ENCODE assay signal across 23 mouse cellular contexts in the genomic region with DNA sequence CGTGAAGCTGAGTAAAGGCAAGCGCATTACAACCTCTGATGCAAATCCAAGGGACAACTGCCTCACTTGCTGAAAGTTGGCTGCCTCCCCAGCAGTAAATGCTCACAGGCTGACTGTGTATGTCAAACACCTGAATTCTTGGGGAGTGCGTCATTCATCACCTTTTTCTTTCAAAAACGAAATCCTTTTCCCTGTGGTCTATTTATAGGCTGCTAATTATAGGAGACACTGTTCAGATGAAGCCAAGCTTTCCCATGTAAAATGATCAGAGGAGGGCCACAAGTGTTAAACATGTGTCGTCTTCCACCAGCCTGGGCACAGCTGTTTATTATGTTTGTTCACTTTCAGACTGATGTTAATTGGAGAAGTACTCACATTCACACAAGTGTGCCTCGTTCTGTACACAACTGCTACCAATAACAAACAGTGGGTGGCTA.
DNase-seq lines count a peak whose midpoint lies in the region; ATAC-seq and TF ChIP-seq lines count a peak whose summit lies in the region.
"Had no signal": no experiment of that assay in that cellular context is flagged by ENCODE, and none has a peak within 500 bp of the region (broad histone marks: within the 10 kb centered on the region; RNA-seq: fewer than 3 reads in every experiment).

No protein-coding gene starts in this region.

- no peak overlapping the region for H3K27ac ChIP-seq in heart, adult 2 months
- no peak overlapping the region for H3K27ac ChIP-seq in lung, embryonic 16.5 days (ENCODE audit: low read length)
- peak overlapping the region; percentile 63; the same call in 1 of the 2 replicates for H3K27ac ChIP-seq in embryonic facial prominence, embryonic 15.5 days (replicated peaks)
- H3K27ac ChIP-seq in gastrocnemius, adult 2 months, result no peak overlapping the region
- H3K27ac ChIP-seq in cerebellum, adult 2 months (ENCODE audit: insufficient read depth, low read length), result no peak overlapping the region
- H3K27ac ChIP-seq: embryonic facial prominence, embryonic 12.5 days; forebrain, embryonic 13.5 days; hindbrain, postnatal 0 days; layer of hippocampus, adult 2 months; liver, embryonic 13.5 days; macrophage; midbrain, embryonic 15.5 days; neural tube, embryonic 12.5 days had no signal

- intact Hi-C loops in heart, adult 2 months (cut with DNase I), result no loop called here
- intact Hi-C loops in gastrocnemius, adult 2 months (cut with DNase I), result no loop called here

- H3K4me1 ChIP-seq in heart, adult 2 months (ENCODE audit: control insufficient read depth, insufficient read depth, low read length), result no peaks in the 10 kb centered on the region
- H3K4me1 ChIP-seq in lung, embryonic 16.5 days (replicated peaks; ENCODE audit: control insufficient read depth, insufficient read depth, low read length), result no peaks in the 10 kb centered on the region; the same call in 1 of the 2 replicates
- H3K4me1 ChIP-seq in embryonic facial prominence, embryonic 15.5 days, result 0 out of 2 replicates have a peak, but pooled peaks cover 5% of the 10 kb centered on the region
- H3K4me1 ChIP-seq in cerebellum, adult 2 months (ENCODE audit: control insufficient read depth, insufficient read depth, low read length), result no peaks in the 10 kb centered on the region
- H3K4me1 ChIP-seq: embryonic facial prominence, embryonic 12.5 days; forebrain, embryonic 13.5 days; liver, embryonic 13.5 days; midbrain, embryonic 15.5 days; neural tube, embryonic 12.5 days had no signal

- H3K79me2 ChIP-seq in heart, adult 2 months (replicated peaks; ENCODE audit: control insufficient read depth, insufficient read depth, low read length), result no peaks in the 10 kb centered on the region

- no peak overlapping the region for H3K9ac ChIP-seq in heart, adult 2 months (ENCODE audit: low read depth, low read length)
- no peak overlapping the region for H3K9ac ChIP-seq in lung, embryonic 16.5 days (ENCODE audit: low read length)
- no peak overlapping the region for H3K9ac ChIP-seq in embryonic facial prominence, embryonic 15.5 days
- H3K9ac ChIP-seq: embryonic facial prominence, embryonic 12.5 days; forebrain, embryonic 13.5 days; liver, embryonic 13.5 days; midbrain, embryonic 15.5 days; neural tube, embryonic 12.5 days had no signal

- peak; percentile 18; the same call in 1 of the 2 replicates for ATAC-seq in lung, embryonic 16.5 days (ENCODE audit: low read depth)
- peak; percentile 70; the same call in 1 of the 2 replicates for ATAC-seq in embryonic facial prominence, embryonic 15.5 days (ENCODE audit: insufficient number of reproducible peaks, low FRiP score, low TSS enrichment, low read depth)
- ATAC-seq: forebrain, embryonic 13.5 days; hindbrain, postnatal 0 days; midbrain, embryonic 15.5 days had no signal

- TF ChIP-seq EP300 in heart, adult 2 months (IDR thresholded peaks at IDR 0.05; ENCODE audit: insufficient read depth, low read depth, low read length), result no peak

- no peak for TF ChIP-seq POLR2A in heart, adult 2 months (IDR thresholded peaks at IDR 0.05; ENCODE audit: insufficient read depth, low read depth, low read length)
- no peak for TF ChIP-seq POLR2A in cerebellum, adult 2 months (IDR thresholded peaks at IDR 0.05; ENCODE audit: borderline replicate concordance, insufficient read depth, low read length)

- WGBS in heart, adult 2 months, result 51% methylated on average over 6 of the region's 6 CpGs
- WGBS in lung, embryonic 16.5 days, result 35% methylated on average over 6 of the region's 6 CpGs
- 38% methylated on average over 6 of the region's 6 CpGs for whole genome bisulfite sequencing in embryonic facial prominence, embryonic 15.5 days
- WGBS in cerebellum, adult 2 months, result 70% methylated on average over 6 of the region's 6 CpGs

- H3K27me3 ChIP-seq in heart, adult 2 months (ENCODE audit: control insufficient read depth, insufficient read depth, low read length), result no peaks in the 10 kb centered on the region
- H3K27me3 ChIP-seq in lung, embryonic 16.5 days (ENCODE audit: control insufficient read depth, insufficient read depth, low read depth, low read length), result no peaks in the 10 kb centered on the region
- no peaks in the 10 kb centered on the region for H3K27me3 ChIP-seq in embryonic facial prominence, embryonic 15.5 days
- no peaks in the 10 kb centered on the region for H3K27me3 ChIP-seq in cerebellum, adult 2 months (ENCODE audit: control insufficient read depth, insufficient read depth, low read length)
- H3K27me3 ChIP-seq: embryonic facial prominence, embryonic 12.5 days; forebrain, embryonic 13.5 days; liver, embryonic 13.5 days; midbrain, embryonic 15.5 days; neural tube, embryonic 12.5 days had no signal

- no peaks in the 10 kb centered on the region for H3K36me3 ChIP-seq in heart, adult 2 months (ENCODE audit: control insufficient read depth, insufficient read depth, low read length)
- no peaks in the 10 kb centered on the region for H3K36me3 ChIP-seq in lung, embryonic 16.5 days (ENCODE audit: control insufficient read depth, insufficient read depth, low read length)
- H3K36me3 ChIP-seq in embryonic facial prominence, embryonic 15.5 days, result no peaks in the 10 kb centered on the region
- H3K36me3 ChIP-seq: embryonic facial prominence, embryonic 12.5 days; liver, embryonic 13.5 days; midbrain, embryonic 15.5 days; neural tube, embryonic 12.5 days had no signal

- peak; percentile 61 for DNase-seq in heart, adult 11 months
- DNase-seq in heart, adult 2 months, result no peak
- DNase-seq in lung, adult 18-20 months, result no peak
- DNase-seq in gastrocnemius, adult 2 months, result no peak
- DNase-seq in cerebellum, adult 2 months, result no peak
- DNase-seq: adrenal gland, postnatal 36 days; cerebellum, adult 18-20 months; cerebellum, postnatal 36 days; kidney, adult 8-10 months; kidney, postnatal 10 days; liver, embryonic 13.5 days; right cerebral cortex, postnatal 25 days; spleen, adult 18-20 months had no signal

- no peak overlapping the region; the same call in 1 of the 2 replicates for H3K4me2 ChIP-seq in lung, embryonic 16.5 days (ENCODE audit: low read depth, low read length)
- H3K4me2 ChIP-seq in embryonic facial prominence, embryonic 15.5 days (replicated peaks), result no peak overlapping the region
- H3K4me2 ChIP-seq: embryonic facial prominence, embryonic 12.5 days; forebrain, embryonic 13.5 days; heart, embryonic 11.5 days; liver, embryonic 13.5 days; midbrain, embryonic 15.5 days; neural tube, embryonic 12.5 days had no signal

- no peaks in the 10 kb centered on the region for H3K9me3 ChIP-seq in lung, embryonic 16.5 days (ENCODE audit: control insufficient read depth, low read length)
- H3K9me3 ChIP-seq in embryonic facial prominence, embryonic 15.5 days (replicated peaks), result no peaks in the 10 kb centered on the region
- H3K9me3 ChIP-seq: embryonic facial prominence, embryonic 12.5 days; forebrain, embryonic 13.5 days; liver, embryonic 13.5 days; midbrain, embryonic 15.5 days; neural tube, embryonic 12.5 days had no signal

- TF ChIP-seq CTCF in heart, adult 2 months (IDR thresholded peaks at IDR 0.05), result no peak
- no peak for TF ChIP-seq CTCF in gastrocnemius, adult 2 months (IDR thresholded peaks at IDR 0.05)
- TF ChIP-seq CTCF in cerebellum, adult 2 months (IDR thresholded peaks at IDR 0.05; ENCODE audit: borderline replicate concordance, insufficient read depth, low read depth, low read length), result no peak

- H3K4me3 ChIP-seq in heart, adult 2 months, result no peak overlapping the region
- H3K4me3 ChIP-seq in lung, embryonic 16.5 days (ENCODE audit: low read length), result no peak overlapping the region
- H3K4me3 ChIP-seq in embryonic facial prominence, embryonic 15.5 days (replicated peaks), result no peak overlapping the region
- no peak overlapping the region for H3K4me3 ChIP-seq in gastrocnemius, adult 2 months
- no peak overlapping the region for H3K4me3 ChIP-seq in cerebellum, adult 2 months (replicated peaks; ENCODE audit: insufficient read depth, low read depth, low read length)
- H3K4me3 ChIP-seq: embryonic facial prominence, embryonic 12.5 days; forebrain, embryonic 13.5 days; layer of hippocampus, adult 2 months; liver, embryonic 13.5 days; midbrain, embryonic 15.5 days; neural tube, embryonic 12.5 days had no signal
